Mouse (Mus musculus) frontal cortex, postnatal 36 days (tissue): Measurements from ENCODE around the gene Lrrc27.
A peak's percentile ranks its signal among the peaks of the same experiment; 100 is the strongest.

ENCODE experiments used
- DNase-seq, 2 experiments: peaks; one replicate each; pipeline ENCODE4 v3.0.0; 2022; ENCODE audit warnings: low spot score in 2 of 2

Lrrc27 gene

GRCm38 (mm10) chr7:139272639-139273396 lies 60.0 kb downstream of the Lrrc27 start:
- peak; percentile 39 to 71 for DNase-seq

GRCm38 (mm10) chr7:139273397-139273719 lies 60.6 kb downstream of the Lrrc27 start:
- no peak for DNase-seq

- peak; percentile 33 to 51 for DNase-seq
Measured at GRCm38 (mm10) chr7:139275586-139275985, 62.8 kb downstream of the Lrrc27 start.

- DNase-seq, result no peak
Measured at GRCm38 (mm10) chr7:139276150-139276549, 63.4 kb downstream of the Lrrc27 start.

GRCm38 (mm10) chr7:139277536-139277935 lies 64.7 kb downstream of the Lrrc27 start:
- DNase-seq, result no peak

- DNase-seq, result no peak
Measured at GRCm38 (mm10) chr7:139279571-139279970, 66.8 kb downstream of the Lrrc27 start.

GRCm38 (mm10) chr7:139280044-139280443 lies 67.3 kb downstream of the Lrrc27 start:
- DNase-seq, result no peak

GRCm38 (mm10) chr7:139281195-139281594 lies 68.4 kb downstream of the Lrrc27 start:
- no peak for DNase-seq

GRCm38 (mm10) chr7:139282037-139282436 lies 69.2 kb downstream of the Lrrc27 start:
- DNase-seq, result no peak

GRCm38 (mm10) chr7:139285295-139285943 lies 72.6 kb downstream of the Lrrc27 start:
- no peak for DNase-seq

GRCm38 (mm10) chr7:139288540-139288939 lies 75.8 kb downstream of the Lrrc27 start:
- DNase-seq, result no peak
